Mouse (Mus musculus): ENCODE data around the gene Ehbp1l1.

The Ehbp1l1 gene

DNA sequence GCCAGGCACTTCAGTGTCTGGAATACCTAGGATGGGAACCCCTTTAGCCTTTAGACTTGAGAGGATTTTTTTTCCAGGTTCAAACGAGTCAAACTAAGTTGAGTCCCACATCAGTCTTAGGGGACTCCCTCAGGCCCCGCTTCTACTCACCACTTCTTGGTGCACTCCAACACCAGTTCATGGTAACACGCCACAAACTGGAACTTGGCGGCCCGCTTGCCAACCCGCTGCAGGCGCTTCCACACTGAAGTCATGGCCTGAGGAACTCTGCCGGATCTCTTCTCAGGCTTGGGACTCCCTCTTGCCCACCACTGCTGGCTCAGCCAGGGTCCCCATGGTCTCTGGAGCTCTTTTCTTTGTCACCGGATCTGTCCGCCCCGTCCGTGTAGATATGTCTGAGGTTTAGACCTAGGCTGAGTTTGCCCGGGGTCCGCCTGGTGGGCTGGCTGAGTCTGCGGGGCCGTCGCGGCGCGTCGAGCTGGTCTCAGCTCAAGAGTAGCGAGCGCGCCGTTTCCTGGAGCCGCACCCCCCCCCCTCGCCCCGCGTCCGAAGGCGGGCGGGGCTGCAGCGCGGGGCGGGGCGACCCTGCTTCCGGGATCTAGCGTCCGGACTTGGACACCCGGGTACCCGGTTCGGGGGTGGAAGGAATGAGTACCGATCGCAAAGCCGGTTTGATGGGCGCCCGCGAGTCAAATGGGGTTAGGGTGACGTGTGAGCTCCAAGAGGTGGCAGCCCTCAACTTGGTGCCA lies at the start of gene Ehbp1l1:
Ehbp1l1 (minus strand) TSS at position 551 of the 749 bp plus-strand sequence.
- no peak for DNase-seq (ENCODE audit: low spot score)

DNA sequence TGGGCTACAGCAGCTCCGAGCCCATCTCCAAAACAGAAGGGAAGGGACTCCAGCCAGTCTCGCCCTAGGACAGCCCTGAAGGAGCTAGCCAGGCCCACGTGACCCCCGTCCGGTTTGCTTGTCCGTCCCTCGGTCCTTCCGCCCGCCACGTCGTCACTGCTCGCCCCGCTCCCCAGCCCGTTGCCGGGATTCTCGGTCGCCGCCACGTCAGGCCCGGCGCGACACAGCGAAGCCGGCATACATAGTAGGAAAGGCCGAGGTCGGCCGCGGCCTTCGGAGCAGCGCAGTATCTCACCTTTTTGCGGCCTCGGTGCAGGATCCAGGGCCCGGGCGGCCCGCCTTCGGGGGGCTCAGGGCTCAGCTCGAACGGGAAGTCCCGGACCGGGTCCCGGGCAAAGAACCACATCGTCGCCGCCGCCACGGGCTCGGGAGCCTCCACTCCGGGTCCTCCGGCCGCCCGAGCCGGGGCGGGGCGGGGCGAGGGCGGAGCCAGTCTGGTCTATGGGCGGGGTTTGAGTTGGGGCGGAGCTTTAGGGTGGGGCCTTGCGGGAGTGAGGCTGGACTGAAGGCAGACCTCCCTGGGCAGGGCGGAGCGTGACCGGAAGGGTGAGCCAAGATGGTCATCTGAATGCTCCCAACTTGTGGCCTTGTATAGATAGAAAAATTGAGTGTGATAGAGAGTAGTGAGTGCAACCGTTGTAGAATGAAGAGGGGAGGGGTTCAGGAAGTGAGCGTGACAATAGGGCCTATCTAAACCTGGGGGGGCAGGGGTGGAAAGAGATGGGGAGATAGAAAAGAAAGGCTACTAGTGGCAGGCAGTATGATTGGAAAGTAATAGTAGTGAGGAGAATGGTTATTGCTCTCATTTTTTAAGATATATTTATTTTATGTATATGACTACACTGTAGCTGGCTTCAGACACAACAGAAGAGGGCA lies 45.1 kb upstream of the Ehbp1l1 start, which contains the start of gene Scyl1:
Scyl1 (minus strand) TSS at position 495 of the 936 bp plus-strand sequence.
- peak; percentile 93 for DNase-seq (ENCODE audit: low spot score)

DNA sequence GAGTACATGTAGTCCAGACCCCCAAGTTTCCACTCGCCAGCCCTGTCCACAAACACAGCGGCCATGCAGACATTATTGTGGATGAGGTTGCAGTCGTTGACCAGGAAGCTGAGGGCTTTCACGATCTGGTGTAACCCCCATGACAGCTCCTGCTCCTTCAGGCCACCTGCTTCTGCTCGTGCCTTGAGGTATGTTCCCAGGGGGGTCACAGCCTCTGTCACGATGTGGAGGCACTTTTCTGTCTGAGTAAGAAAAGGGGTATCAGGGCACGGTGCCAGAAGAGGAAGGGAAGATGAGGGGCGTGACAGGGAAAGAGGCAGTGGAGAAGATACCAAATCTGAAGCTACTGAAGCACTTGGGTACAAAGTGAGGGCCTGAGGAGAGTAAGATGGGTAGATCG lies 44.2 kb upstream of the Ehbp1l1 start:
- no peak for DNase-seq (ENCODE audit: low spot score)

DNA sequence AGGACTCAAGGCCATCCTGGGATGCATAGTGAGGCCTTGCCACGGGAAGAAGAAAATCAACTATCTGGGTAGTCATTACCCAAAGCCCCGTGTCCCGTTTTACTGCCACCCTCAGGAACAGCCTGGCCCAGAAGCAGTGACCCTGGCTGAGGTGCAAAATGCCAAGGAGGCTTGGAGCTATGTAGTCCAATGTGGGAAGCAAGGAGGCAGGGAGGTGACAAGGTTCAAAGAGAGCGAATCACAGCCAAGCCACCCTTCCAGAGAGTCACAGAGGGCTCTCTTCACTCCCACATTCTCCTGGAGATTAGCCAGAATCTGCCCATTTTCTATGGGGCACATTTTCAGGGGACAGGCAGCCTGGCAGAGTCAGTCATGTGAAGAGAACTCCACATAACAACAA lies 41.2 kb upstream of the Ehbp1l1 start:
- no peak for DNase-seq (ENCODE audit: low spot score)

DNA sequence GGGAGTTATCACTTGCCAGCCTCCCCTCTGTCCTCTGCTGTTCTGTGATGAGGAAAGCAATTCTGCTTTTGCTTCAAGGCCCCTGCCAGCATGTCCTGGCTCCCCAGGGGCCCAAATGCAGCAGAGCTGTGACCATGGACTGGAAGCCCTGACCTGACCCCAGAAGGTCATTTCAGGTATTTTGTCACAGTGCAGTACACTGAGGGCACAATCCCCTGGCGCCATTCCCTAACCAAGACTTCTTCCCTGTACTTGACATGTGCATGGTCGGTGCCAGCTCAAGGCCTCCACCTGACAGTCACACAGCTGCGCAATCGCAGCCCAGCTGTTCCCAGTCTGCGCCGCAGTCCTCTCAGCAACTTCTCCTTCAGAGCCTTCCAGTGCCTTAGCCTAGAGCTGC lies 37.0 kb upstream of the Ehbp1l1 start:
- DNase-seq (ENCODE audit: low spot score), result no peak

DNA sequence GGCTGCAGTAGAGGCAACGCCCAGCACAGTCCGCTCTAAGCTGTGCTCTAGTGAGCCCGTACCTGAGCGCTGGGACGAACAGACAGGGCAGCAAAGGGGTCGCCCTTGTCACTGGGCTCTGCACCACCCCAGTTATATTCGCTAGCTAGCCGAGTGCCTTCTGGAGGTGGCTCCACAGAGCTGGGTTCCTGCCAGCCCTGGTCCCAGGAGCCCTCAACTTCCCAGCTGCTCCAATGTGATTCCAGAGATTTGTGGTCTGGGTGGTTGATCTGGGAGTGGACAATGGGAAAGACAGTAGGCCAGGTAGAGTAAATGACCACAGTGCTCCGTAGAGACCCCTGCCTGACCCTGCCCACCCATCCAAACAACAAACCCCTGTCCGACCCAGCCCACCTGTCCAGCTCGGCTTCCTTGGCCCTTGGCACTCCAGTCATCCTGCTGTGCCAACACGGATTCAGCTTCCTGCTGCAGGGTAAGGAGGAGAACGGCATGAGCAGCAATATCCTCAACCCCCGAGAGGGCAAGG lies 32.8 kb upstream of the Ehbp1l1 start:
- no peak for DNase-seq (ENCODE audit: low spot score)

DNA sequence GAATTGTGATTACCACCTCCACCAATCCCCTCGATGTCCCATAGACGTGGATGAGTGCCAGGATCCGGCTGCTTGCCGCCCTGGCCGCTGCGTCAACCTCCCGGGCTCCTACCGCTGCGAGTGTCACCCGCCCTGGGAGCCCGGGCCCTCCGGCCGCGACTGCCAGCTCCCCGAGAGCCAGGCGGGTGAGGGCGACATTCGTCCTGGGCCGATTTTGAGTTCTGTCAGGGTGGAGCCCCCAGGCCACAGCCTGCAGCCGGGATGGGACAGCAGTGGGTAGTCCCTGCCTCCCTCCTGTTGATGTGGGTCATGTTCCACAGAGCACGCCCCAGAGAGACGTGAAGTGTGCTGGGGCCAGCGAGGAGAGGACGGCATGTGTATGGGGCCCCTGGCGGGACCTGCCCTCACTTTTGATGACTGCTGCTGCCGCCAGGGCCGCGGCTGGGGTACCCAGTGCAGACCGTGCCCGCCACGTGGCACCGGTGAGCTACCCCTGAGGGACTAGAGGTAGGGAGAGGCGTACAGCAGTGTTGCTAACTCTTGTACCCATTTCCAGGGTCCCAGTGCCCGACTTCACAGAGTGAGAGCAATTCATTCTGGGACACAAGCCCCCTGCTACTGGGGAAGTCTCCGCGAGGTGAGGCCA lies 31.0 kb upstream of the Ehbp1l1 start:
- DNase-seq (ENCODE audit: low spot score), result no peak

DNA sequence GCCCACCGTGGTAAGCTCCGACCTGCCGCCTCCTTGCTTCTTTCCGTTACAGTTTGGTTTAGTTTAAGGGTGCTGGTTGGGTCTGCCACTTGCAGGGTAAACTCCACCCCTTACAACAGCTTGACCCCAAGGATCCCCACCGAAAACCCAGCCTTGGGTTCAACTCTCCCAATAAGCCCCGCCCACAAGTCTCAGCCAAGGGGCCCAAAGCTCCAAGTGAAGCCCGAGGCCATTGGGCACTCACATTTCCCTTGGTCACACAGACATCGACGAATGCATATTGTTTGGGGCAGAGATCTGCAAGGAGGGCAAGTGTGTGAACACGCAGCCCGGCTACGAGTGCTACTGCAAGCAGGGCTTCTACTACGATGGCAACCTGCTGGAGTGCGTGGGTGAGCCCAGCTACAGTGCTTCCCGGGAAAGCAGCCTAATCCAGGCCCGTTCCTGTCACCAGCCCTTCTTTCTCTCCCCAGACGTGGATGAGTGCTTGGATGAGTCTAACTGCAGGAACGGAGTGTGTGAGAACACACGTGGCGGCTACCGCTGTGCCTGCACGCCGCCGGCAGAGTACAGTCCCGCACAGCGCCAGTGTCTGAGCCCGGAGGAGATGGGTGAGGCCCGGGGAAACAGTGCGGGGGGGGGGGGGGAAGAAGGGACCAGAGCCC lies 30.3 kb upstream of the Ehbp1l1 start:
- no peak for DNase-seq (ENCODE audit: low spot score)

DNA sequence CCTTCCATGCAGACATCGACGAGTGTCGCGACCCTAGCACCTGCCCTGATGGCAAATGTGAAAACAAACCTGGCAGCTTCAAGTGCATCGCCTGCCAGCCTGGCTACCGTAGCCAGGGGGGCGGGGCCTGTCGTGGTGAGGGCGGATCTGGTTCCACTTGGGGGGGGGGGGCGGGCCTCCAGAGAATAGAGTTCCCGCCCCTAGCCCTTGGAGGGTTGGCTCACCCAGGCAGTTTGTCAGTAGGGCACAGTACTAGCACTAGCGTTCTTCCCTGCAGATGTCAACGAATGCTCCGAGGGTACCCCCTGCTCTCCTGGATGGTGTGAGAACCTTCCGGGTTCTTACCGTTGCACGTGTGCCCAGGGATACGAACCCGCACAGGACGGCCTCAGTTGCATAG lies 25.6 kb upstream of the Ehbp1l1 start:
- no peak for DNase-seq (ENCODE audit: low spot score)

DNA sequence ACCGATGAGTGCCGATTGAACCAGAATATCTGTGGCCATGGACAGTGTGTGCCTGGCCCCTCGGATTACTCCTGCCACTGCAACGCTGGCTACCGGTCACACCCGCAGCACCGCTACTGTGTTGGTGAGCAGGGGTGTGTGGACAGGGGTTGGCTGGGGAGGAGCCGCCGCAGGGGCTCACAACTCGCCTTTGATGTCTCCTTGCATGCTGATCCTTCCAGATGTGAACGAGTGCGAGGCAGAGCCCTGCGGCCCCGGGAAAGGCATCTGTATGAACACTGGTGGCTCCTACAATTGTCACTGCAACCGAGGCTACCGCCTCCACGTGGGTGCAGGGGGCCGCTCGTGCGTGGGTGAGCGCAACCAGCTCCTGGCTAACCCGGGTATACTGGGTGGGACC lies 24.8 kb upstream of the Ehbp1l1 start:
- no peak for DNase-seq (ENCODE audit: low spot score)

DNA sequence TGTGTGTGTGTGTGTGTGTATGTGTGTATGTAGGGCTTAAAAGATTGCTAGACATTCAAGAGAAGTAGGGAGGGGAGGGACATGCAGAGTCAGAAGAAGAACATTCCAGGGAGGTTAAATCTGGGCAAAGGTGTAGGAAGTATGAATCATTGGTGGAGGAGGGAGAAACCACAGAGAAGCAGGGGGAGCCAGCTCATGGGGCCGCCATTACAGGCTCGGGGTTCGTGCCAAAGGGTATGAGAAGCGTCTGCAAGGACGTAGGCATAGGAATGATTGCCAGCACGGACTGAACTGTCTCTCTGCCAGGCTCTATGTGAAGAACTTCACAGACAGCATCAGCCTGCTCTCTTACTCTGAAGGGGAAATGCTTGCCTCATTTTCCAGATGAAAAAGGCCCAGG lies 23.4 kb upstream of the Ehbp1l1 start:
- DNase-seq (ENCODE audit: low spot score), result no peak

DNA sequence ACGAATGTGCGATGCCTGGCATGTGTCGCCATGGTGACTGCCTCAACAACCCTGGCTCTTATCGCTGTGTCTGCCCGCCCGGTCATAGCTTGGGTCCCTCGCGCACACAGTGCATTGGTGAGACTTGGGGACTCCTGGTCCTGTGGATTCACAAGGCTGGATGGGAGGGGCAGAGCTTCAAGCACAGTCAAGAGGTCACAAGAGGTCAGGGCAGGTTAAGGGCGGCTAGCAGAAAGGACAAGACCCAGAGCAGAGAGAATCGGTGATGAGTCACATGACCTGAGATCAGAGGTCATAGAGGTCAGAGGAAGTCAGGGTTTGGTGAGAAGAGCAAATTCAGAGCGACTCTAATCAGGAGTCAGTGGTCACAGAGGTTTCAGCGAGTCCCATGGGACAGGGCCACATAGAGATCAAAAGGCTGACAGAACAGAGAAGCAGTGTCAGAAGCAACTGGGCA lies 20.8 kb upstream of the Ehbp1l1 start:
- no peak for DNase-seq (ENCODE audit: low spot score)

DNA sequence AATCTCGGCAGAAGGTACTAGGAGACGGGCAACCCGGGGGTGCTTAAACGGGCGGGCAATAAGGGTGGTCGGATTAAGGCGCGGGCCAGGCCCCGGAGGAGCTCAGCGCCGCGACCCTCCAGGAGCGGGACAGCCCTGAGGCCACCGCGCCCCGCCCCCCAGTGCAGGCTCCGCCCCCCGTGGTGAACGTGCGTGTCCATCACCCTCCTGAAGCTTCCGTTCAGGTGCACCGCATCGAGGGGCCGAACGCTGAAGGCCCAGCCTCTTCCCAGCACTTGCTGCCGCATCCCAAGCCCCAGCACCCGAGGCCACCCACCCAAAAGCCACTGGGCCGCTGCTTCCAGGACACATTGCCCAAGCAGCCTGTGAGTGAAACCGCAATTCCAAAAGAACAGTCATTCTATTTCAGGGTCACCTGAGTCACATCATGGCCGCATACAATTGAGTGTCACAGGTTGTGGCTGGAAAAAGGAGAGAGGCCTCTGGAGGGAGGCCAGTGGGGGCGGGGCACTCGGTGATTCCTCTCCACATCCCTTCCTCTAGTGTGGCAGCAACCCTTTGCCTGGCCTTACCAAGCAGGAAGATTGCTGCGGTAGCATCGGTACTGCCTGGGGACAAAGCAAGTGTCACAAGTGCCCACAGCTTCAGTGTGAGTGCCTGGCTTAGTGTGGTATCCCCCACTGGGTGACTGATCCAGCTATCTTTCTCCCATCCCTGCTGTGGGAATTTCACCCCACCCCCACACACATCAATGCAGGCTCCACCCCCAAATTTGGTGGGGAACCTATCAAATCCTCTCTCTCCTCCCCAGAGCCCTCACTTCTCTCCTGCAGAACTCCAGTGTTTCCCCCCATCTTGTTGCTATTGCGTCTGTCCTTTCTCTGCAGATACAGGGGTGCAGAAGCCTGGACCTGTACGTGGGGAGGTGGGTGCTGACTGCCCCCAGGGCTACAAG lies 19.9 kb upstream of the Ehbp1l1 start:
- no peak for DNase-seq (ENCODE audit: low spot score)

DNA sequence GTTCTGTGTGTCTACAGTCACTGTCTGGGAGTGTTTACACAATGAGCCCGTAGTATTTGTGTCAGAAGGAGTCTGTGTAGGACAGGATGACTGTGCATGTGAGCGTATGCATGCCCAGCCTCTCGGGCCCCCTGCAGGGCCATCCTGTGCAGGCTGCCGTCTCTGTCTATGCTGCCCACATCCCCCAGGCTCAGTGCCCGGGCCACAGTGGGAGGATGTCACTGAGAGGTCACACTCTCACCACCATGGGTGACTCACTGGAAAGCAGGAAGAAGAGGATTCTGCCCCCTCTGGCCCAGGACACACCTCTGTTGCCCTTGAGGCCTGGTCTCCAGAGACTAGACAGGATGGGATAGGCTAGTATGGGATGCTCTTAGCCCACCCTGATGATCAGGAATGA lies 17.5 kb upstream of the Ehbp1l1 start:
- DNase-seq (ENCODE audit: low spot score), result no peak

DNA sequence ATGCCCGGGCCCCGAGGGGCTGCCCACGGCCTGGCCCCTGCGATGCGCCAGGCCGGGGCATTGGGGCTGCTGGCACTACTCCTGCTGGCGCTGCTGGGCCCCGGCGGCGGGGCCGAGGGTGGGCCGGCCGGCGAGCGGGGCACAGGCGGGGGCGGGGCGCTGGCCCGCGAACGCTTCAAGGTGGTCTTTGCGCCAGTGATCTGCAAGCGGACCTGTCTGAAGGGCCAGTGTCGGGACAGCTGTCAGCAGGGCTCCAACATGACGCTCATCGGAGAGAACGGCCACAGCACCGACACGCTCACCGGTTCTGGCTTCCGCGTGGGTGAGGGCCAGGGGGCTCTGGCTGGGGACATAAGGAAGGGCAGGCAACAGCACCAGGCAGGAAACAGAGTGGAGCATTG lies 16.1 kb upstream of the Ehbp1l1 start:
- DNase-seq (ENCODE audit: low spot score), result no peak

DNA sequence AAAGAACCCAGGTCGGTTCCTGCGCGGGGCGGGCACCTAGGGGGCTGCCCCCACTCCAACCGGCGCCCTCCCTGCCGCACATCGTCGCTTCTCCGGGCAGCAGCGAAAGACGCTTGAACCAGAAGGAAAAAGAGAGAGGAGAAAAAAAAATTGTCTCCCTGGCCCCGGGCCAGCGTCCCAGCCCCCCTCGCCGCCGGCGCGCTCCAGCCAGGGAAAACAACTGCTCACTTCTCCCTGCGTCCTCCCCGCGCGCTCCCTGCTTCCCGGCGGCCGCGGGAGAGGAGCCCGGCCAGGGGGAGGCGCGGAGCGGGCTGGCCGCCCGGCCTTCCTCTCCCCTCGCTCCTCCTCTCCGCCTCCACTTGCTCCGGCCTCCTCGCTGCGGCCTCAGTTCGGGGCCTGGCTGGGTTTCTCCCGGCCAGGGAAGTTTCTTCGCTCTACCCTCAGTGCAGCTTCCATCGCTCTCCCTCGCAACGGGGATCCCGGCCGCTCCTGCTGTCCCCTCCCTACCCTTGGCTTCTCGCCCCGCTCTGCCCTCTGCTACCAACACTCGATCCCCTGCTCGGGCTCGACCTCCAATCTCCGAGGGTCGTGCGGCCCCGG lies 15.6 kb upstream of the Ehbp1l1 start:
- peak; percentile 60 for DNase-seq (ENCODE audit: low spot score)

DNA sequence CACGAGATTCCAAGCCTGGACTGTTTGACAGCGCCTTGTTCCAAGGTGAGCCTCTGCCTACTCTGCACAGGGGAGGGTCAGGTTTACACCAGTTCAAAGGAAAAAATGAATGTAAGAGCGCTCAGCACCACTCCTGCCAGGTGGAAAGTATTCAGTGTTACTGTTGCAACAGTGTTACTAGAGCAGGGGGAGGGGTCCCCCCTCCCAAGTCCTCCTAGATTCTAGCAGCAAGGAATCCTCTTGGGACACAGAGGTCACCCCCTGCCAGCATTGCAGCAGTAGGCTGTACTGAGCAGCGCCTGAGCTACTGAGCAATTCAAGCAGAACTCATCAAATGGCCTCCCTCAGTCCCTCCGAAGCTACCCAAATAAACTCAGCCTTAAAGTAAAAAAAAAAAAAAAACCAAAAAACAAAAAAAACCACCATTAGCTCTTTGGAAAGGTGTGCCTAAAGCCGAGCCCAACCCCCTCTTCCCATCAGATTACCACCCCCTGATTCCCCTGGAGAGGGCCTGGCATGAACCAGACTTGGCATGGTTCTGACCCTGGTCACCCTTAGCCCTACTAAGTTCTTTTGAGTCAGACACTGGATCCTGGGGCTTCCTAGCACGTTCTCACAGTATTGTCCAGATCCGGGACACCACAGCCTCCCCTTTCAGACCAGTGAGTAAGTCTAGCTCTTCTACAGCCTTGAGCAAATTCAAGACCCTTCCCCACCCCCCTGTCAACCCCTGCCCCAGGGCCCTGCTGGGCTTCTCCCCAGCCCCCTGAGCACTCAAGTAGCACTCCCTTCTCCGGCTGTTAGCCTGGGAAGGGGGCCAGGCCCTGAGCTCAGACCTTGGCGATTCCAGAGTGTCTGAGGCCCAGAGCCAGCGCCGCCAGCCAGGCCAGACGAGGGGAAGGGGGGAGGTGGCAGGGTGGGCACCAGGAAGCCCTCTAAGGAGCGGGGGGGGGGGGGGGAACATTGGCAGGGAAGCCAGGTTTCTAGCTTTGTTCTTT lies 14.5 kb upstream of the Ehbp1l1 start, which contains the start of gene Ltbp3:
Ltbp3 (plus strand) TSS at position 585 of the 998 bp plus-strand sequence.
- DNase-seq (ENCODE audit: low spot score), result no peak

DNA sequence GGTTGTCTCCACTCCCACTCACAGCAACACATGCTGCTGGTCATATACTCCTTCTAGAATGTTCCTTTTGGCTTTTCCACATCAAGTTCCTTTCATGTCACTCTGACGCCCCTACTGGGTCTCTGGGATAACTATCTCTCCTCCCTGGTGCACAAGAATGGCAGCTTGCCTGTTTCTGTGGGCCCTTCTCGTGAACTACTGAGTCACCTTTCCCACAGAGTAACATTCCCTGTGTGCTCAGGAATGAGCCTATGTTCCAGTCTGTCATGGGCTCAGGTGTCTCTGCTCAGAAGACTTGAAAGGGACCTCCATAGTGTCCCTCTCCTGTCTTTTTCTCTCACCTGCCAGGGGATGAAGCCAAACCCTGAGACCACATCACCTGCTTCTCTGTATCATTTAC lies 13.3 kb upstream of the Ehbp1l1 start:
- DNase-seq (ENCODE audit: low spot score), result no peak

DNA sequence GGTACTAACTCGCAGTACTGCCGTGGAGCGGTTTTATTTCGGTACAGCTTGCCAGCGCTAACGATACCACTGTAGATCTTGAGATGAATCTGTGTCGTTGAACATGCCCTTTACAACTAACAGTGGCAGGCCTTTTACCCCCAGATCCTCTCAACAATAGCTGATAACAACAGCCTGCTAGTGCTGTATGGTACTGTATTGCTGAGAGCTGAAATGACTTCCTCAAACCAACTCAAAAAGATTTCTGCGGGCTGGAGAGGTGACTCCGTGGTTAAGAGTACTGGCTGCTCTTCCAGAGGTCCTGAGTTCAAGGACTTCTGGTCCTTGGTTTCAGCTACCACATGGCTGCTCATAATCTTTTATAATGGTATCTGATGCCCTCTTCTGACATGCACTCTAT lies 8.2 kb upstream of the Ehbp1l1 start:
- no peak for DNase-seq (ENCODE audit: low spot score)
